Mouse (Mus musculus): ENCODE measurements around the gene Ing2. TPM values are rescaled to one million over a fixed set of nuclear protein-coding genes. Genes with fewer than 3 reads are reported as not detected.

Ing2 gene
- polyA plus RNA-seq (2015; fragmentation: Nextera tagmentation; extraction: Ambion mirVana) = 13.3 and 15.8 TPM in 2 replicates

DNA sequence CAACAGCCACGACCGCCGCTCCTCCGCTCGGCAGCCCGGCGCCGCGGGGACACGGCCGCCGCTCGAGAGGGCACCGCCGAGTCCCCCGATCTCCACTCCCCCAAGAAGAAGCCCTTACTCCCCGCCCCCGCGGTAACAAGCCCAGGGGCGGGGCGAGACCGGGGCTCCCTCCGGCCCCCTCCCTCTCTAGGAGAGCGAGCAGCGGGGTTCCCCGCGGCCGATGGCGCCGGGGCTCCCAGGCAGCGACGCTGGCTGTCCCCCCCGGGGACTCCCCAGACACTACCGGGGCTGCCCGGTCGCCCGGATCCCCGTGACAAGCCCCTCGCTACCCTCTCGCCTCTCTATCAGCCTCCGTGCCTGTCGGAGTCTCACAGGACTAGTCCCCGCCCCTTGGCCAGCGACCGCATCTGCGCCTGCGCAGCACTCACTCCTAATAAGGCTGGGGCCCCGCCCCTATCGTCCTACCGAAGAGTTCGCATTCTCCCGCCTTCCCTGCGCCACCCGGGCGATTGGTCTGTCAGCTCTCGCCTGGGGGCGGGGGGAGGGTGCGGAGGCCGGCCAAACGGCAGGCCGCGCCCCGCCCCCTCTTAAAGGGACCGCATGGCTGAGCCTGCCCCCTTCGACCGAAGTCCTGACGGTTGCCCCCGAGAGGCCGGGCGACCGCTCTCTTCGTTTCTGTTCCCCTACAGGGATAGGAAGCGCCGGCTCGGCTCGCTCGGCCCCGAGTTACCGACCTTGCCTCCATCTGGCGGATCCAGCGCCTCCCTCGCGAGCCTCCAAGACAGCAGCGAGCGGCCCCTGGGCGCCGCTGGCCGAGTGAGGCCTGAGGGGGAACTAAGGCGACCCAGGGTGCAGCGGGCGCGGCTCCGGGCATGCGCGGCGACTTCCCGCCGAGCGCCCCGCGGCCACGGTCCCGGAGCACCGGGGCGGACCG is at the start of gene Ing2:
Gene Ing2, minus strand, starts transcription at position 780 of the 934 bp plus-strand sequence.
- peak; percentile 92 for ATAC-seq (ENCODE audit: insufficient read depth, low FRiP score, low read depth)
- Histone ChIP-seq H3K9me3 (no peaks in the 10 kb centered on the region), H3K27ac (peak within 1 kb of the TSS; percentile 97), H3K36me3 (no peaks in the 10 kb centered on the region), H3K27me3 (replicated peaks) (no peaks in the 10 kb centered on the region), H3K9ac (peak within 1 kb of the TSS; percentile 96), H3K4me3 (replicated peaks) (peak within 1 kb of the TSS; percentile 97), H3K4me1 (0 out of 2 replicates have a peak, but pooled peaks cover 3% of the 10 kb centered on the region), H3K4me2 (peak within 1 kb of the TSS; percentile 73)
- WGBS = under 1% methylated on average over 100 of the region's 106 CpGs

DNA sequence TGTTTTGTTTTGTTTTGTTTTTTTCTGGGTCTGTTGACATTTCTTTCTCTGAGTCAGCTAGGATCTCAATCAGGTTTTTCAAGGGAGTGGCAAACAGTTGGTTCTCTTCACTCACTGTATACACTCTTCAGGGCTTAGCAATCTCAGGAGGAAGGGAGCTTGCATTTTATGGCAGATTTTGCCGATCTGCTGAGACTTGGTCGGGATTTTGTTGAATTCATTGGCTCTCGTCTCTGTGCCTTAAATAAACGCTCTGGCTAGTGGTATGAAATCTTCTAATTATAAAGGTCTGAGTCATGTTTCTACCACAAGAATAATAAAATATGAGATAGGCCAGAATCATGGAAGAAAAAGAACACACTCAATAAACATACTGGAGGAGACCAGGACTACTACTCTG is 46.3 kb upstream of the Ing2 start:
- H3K27ac ChIP-seq = no peak overlapping the region
- no peak overlapping the region for H3K4me2 ChIP-seq
- no peaks in the 10 kb centered on the region for H3K27me3 ChIP-seq (replicated peaks)
- H3K9ac ChIP-seq = no peak overlapping the region
- H3K36me3 ChIP-seq = no peaks in the 10 kb centered on the region
- no peak for ATAC-seq (ENCODE audit: insufficient read depth, low FRiP score, low read depth)
- H3K4me3 ChIP-seq (replicated peaks) = no peak overlapping the region
- H3K4me1 ChIP-seq = no peaks in the 10 kb centered on the region
- WGBS = 38% methylated on average over 4 of the region's 4 CpGs
- no peaks in the 10 kb centered on the region for H3K9me3 ChIP-seq

DNA sequence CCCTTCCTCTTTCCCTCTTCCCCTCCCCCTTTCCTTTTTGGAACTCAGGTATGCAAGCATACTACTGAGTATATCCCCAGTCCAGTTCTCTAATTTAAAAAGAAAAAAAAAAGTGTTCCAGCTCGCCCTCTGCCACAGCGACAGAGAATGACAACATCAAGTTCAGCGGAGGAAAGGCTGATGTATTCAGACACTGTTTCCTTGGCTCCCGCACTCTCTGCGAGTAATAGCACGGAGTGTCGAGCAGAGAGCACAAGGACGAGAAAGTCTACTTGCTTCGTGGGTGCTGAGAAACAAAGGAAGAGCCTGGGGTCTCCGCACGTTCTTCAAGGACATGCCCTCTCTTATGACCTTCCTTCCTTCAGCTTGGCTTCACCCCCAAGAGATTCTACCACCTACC is 43.3 kb upstream of the Ing2 start:
- Histone ChIP-seq H3K4me3 (replicated peaks) (no peak overlapping the region), H3K27me3 (replicated peaks) (no peaks in the 10 kb centered on the region), H3K9me3 (no peaks in the 10 kb centered on the region), H3K27ac (no peak overlapping the region), H3K36me3 (no peaks in the 10 kb centered on the region), H3K9ac (no peak overlapping the region), H3K4me2 (no peak overlapping the region), H3K4me1 (no peaks in the 10 kb centered on the region)
- ATAC-seq (ENCODE audit: insufficient read depth, low FRiP score, low read depth) = no peak
- WGBS = 27% methylated on average over 11 of the region's 11 CpGs

DNA sequence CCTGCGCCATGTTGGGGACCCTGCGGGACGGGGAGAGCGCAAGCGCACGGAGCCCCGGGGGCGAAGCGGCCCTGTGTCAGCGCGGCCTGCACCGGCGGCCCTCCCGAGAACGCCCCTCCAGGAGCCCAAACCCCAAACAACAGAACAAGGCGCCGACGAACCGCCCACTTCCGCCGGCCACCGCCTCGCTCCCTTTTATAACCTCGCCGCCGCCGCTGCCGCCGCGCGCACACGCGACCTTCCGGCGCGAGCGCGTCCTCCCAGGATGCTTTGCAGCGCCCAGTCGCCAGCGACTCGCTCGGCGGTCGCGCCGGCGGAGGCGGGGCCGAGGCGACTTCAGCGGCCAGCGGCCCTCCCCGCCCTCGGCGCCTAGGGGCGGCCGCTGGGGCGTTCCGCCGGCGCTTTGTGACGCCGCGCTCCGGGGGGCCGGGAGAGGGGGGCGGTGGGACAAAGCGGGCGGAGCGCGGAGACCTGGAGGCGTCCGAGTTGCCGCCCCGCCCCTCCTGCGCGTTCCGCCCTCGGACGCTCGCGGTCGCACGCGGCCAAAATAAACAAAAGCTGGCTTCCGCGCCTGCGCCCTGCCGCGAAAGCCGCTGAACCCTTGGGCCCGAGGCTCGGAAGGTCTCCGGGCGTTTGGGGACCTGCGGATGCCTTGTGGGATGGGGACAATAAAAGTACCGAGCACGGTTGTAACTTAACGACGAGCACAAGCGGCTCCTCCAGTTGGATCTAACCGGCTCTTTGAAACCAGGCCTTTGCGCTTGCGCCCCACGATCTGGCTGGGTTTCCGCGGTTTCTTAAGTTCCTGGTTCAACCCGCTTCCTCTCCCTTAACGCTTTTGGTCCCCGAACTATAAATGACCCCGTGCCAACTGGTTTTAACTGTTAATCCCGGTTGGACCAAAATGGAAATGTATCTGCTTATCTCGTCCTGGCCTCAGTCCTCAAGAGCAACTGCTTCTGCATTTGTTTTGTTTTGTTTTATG is 38.7 kb upstream of the Ing2 start, which contains the start of gene Cdkn2aip:
Gene Cdkn2aip, minus strand, starts transcription at position 172 of the 985 bp plus-strand sequence.
- H3K4me3 ChIP-seq (replicated peaks) = peak within 1 kb of the TSS; percentile 74
- 0 out of 2 replicates have a peak, but pooled peaks cover 13% of the 10 kb centered on the region for H3K36me3 ChIP-seq
- peak within 1 kb of the TSS; percentile 93 for H3K27ac ChIP-seq
- no peaks in the 10 kb centered on the region for H3K9me3 ChIP-seq
- H3K9ac ChIP-seq = peak within 1 kb of the TSS; percentile 71
- peak within 1 kb of the TSS; percentile 69 for H3K4me2 ChIP-seq
- WGBS = under 1% methylated on average over 97 of the region's 114 CpGs
- no peaks in the 10 kb centered on the region for H3K27me3 ChIP-seq (replicated peaks)
- no peaks in the 10 kb centered on the region for H3K4me1 ChIP-seq
- peak; percentile 98 for ATAC-seq (ENCODE audit: insufficient read depth, low FRiP score, low read depth)

DNA sequence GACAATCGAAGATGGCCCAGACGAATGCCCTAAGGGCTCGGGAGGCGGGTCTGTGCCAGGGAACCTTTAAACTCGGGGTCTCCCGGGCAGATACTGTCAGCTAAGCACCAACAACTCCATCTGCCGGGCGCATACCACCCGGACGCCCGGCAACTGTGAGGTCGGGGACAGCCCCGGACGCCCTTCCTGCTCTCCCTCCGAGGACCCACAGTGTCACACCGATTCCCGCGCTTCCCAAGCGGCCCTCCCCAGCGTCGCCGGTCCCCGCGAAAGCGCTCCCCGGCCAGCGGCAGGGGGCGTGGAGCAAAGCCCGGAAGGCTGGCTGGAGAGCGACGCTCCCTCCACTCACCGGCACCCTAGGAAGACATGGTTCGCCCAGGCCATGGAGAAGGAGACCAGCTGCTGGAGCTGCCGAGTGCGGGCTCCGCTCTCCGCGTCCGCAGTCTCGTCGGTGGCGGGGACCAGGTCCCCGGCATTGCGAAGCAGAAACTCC is 37.9 kb upstream of the Ing2 start:
- peak overlapping the region; percentile 74 for H3K4me3 ChIP-seq (replicated peaks)
- H3K9ac ChIP-seq = peak overlapping the region; percentile 71
- no peaks in the 10 kb centered on the region for H3K27me3 ChIP-seq (replicated peaks)
- H3K4me1 ChIP-seq = no peaks in the 10 kb centered on the region
- WGBS = under 1% methylated on average over 43 of the region's 44 CpGs
- ATAC-seq (ENCODE audit: insufficient read depth, low FRiP score, low read depth) = peak; percentile 9
- no peaks in the 10 kb centered on the region for H3K9me3 ChIP-seq
- H3K4me2 ChIP-seq = peak overlapping the region; percentile 69
- H3K27ac ChIP-seq = peak overlapping the region; percentile 93
- 0 out of 2 replicates have a peak, but pooled peaks cover 13% of the 10 kb centered on the region for H3K36me3 ChIP-seq

DNA sequence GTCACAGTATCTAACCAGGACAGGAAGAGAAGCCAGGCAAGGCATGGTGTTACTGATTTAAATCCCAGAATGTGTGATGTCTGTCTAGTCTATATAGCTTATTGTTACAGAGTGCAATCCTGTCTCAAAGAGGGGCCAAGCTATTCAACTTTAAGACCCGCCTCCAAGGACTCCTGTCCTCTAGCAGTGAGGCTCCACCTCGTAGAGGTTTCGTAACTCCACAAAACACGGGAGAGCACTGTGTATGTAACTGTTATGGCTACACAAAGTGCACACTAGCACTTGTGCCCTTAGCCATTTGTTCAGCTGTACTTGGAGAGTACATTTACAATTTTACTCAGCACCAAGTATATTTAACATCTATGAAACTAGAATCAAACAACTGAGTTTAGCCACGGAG is 32.8 kb upstream of the Ing2 start:
- Histone ChIP-seq H3K27me3 (replicated peaks) (no peaks in the 10 kb centered on the region), H3K27ac (no peak overlapping the region), H3K36me3 (0 out of 2 replicates have a peak, but pooled peaks cover 16% of the 10 kb centered on the region), H3K9ac (no peak overlapping the region), H3K9me3 (no peaks in the 10 kb centered on the region), H3K4me1 (no peaks in the 10 kb centered on the region), H3K4me2 (no peak overlapping the region), H3K4me3 (replicated peaks) (no peak overlapping the region)
- no peak for ATAC-seq (ENCODE audit: insufficient read depth, low FRiP score, low read depth)
- 76% methylated on average over 5 of the region's 5 CpGs for WGBS

DNA sequence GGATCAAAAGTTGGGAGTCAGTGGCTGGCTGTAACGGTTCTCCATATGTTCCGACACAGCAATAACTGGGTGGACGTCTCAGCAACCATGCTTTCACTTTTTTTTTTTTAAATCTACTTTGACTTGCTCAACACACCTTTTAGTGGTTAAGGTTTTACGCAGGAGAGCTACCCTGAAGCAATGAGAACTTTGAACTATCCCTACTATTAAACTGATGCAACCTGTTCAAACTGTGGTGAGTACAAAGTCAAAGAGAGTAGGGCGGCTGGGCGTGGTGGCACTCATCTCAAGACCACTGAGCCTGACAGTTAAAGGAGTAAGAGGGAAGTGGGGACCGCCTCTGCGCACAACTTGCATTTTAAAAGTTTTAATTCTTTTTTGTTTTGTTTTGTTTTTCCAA is 31.4 kb upstream of the Ing2 start:
- H3K4me2 ChIP-seq = no peak overlapping the region
- no peak overlapping the region for H3K27ac ChIP-seq
- peak; percentile 53; the same call in 1 of the 2 replicates for ATAC-seq (ENCODE audit: insufficient read depth, low FRiP score, low read depth)

DNA sequence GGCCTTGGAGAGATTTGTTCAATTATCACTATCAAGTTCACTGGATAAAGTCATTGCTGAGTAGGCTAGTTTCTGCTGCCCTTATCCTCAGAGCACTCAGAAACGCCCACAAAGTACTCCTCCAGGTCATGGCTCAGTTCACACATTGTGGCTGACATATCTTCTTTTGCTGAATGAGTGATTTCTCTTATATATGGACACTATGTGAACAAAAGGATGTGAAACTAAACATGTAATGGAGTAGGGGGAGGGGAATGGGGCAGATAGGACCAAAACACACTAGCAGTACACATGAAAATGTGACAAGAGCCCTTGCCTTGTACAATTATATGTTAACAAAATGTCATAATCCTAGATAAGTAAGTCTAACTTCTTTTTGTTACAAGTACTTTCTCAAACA is 27.0 kb upstream of the Ing2 start:
- no peak for ATAC-seq (ENCODE audit: insufficient read depth, low FRiP score, low read depth)
- WGBS = 41% methylated on average over 1 of the region's 1 CpGs
- no peak overlapping the region for H3K4me2 ChIP-seq
- H3K36me3 ChIP-seq = 0 out of 2 replicates have a peak, but pooled peaks cover 3% of the 10 kb centered on the region
- no peaks in the 10 kb centered on the region for H3K4me1 ChIP-seq
- H3K9me3 ChIP-seq = no peaks in the 10 kb centered on the region
- H3K27me3 ChIP-seq (replicated peaks) = no peaks in the 10 kb centered on the region
- H3K9ac ChIP-seq = no peak overlapping the region
- no peak overlapping the region for H3K4me3 ChIP-seq (replicated peaks)
- H3K27ac ChIP-seq = no peak overlapping the region

More for the DNA sequence above, 31.4 kb upstream of the Ing2 start:
- Histone ChIP-seq H3K36me3 (0 out of 2 replicates have a peak, but pooled peaks cover 13% of the 10 kb centered on the region), H3K9ac (no peak overlapping the region), H3K9me3 (no peaks in the 10 kb centered on the region), H3K4me3 (replicated peaks) (no peak overlapping the region), H3K4me1 (no peaks in the 10 kb centered on the region), H3K27me3 (replicated peaks) (no peaks in the 10 kb centered on the region)
- WGBS = 88% methylated on average over 8 of the region's 8 CpGs

DNA sequence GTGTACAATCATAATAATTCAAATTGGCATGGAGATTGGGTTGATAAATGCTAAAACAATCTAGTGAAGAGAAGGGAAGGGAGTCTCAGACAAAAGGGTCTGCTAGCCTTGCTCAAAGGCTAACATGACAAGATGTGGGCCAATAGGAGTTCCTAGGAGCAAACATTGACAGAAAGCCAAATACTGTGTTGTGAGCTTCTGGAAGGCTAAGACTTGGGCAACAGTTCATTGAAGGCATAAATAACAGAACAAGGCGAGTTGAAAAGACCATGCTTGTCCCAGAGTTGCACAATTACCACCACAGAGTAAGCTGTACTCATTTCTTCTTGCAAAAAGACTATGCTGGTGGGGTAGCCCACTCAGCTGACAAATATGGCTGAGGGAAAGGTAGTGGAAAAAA is 22.3 kb upstream of the Ing2 start:
- no peak overlapping the region for H3K4me2 ChIP-seq
- ATAC-seq (ENCODE audit: insufficient read depth, low FRiP score, low read depth) = no peak
- H3K4me1 ChIP-seq = no peaks in the 10 kb centered on the region
- no peaks in the 10 kb centered on the region for H3K27me3 ChIP-seq (replicated peaks)
- no peak overlapping the region for H3K9ac ChIP-seq
- H3K36me3 ChIP-seq = no peaks in the 10 kb centered on the region
- 54% methylated on average over 1 of the region's 1 CpGs for WGBS
- H3K27ac ChIP-seq = no peak overlapping the region
- H3K4me3 ChIP-seq (replicated peaks) = no peak overlapping the region
- H3K9me3 ChIP-seq = no peaks in the 10 kb centered on the region

DNA sequence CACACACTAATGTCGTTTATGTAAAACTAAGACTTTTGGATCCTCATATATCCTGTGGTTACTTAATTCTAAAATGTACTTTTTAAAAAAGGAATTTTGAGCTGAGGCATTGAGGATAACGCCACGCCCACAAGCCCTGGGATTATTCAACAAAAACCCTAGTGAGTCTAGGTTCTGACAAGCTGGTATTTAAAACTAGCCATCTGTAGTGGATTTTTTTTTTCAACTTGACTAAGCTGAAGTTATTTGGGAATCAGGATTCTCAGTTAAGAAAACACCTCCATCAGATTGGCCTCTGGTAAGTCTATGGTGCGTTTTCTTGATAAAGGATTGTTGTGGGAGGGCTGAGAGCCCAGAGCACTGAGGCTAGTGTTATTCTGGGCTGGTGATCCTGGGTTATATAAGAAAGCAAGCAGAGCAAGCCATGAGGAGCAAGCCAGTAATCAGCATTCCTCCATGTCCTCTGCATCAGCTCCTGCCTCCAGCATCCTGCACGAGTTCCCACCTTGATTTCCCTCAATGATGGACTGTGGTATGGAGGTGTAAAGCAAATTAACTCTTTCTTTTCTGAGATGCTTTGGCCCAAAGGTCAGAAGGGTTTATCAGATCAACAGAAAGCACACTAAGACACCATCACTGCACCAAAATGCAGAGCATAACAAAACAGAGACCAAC is 20.2 kb upstream of the Ing2 start:
- no peak for ATAC-seq (ENCODE audit: insufficient read depth, low FRiP score, low read depth)
- Histone ChIP-seq H3K4me3 (replicated peaks) (no peak overlapping the region), H3K4me2 (no peak overlapping the region), H3K9me3 (no peaks in the 10 kb centered on the region), H3K36me3 (no peaks in the 10 kb centered on the region), H3K4me1 (no peaks in the 10 kb centered on the region), H3K27ac (no peak overlapping the region), H3K27me3 (replicated peaks) (no peaks in the 10 kb centered on the region), H3K9ac (no peak overlapping the region)
- 73% methylated on average over 5 of the region's 5 CpGs for WGBS

DNA sequence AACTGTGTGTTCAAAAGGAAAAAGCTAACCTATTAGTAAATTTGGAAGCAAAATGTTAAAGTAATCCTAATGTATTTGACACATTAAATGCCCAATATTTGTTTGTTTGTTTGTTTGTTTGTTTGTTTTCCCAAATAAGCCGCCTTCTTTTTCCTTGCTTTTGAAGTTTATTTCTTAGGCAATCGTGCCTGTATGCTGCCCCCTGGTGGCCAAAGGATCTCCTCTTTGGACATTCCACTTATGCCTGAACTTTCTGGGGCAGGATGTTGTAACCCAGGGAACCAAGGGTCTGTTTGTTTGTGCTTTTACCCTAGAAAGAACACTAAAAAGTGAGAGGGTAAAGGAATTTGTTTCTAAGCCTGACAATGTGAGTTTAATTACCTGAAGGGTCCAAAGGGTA is 17.8 kb upstream of the Ing2 start:
- no peak overlapping the region for H3K27ac ChIP-seq

More for the DNA sequence above, 17.8 kb upstream of the Ing2 start:
- no peaks in the 10 kb centered on the region for H3K27me3 ChIP-seq (replicated peaks)
- H3K4me2 ChIP-seq = no peak overlapping the region
- H3K9me3 ChIP-seq = no peaks in the 10 kb centered on the region
- 17% methylated on average over 2 of the region's 2 CpGs for WGBS
- H3K36me3 ChIP-seq = no peaks in the 10 kb centered on the region
- H3K4me3 ChIP-seq (replicated peaks) = no peak overlapping the region
- no peak overlapping the region for H3K9ac ChIP-seq
- no peaks in the 10 kb centered on the region for H3K4me1 ChIP-seq
- no peak for ATAC-seq (ENCODE audit: insufficient read depth, low FRiP score, low read depth)
